Mouse (Mus musculus): Measurements from ENCODE around the gene Hist1h4m. TPM values are rescaled to one million over a fixed set of nuclear protein-coding genes. Genes with fewer than 3 reads are reported as not detected.
A peak's percentile ranks its signal among the peaks of the same experiment; 100 is the strongest.
"Not testable (repeated sequence)": the region's sequence is repeated elsewhere in the genome, so short reads cannot be mapped to it uniquely, and the experiment has no call there.

Gene Hist1h4m
- total and polyA plus RNA-seq, 3 experiments: 1.6 to 18.2 (median 12.8) TPM

DNA sequence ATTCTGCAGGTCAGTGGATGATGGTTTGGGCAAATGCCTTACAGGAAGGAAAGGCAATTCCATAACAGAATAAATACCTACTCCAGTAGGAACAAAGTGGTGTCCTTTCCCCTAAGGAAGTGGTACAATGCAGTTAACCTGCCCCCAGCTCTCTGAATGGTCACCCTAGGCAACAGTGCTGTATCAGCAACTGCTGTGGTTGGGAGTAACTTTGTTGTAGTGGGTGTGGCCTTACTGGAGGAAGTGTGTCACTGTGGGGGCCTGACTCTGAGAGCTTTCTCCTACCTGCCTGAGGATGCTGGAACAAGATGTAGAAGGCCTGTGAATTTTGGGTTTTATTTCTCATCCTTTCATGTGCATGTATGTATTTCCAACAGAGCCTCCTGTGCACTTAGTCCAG is 34.8 kb downstream of the Hist1h4m start:
- not testable (repeated sequence) for DNase-seq (ENCODE audit: extremely low read depth)

DNA sequence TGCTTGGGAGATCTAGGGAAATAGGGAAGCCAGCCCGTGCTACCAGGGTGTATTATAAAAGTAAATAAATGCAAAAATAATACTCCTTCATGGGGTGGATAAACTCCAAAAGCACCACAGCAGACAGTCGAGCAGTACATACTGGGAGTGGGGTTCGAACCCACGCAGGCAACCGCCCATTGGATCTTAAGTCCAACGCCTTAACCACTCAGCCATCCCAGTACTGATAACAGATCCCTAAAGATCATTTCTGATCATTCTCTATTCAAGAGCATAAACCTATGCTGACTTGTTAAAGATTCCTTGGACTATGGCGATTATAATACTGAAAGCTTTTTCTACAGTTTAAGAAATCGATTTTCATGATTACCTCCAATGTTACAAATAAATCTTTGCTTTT is 36.3 kb downstream of the Hist1h4m start:
- TF ChIP-seq ZC3H11A (IDR thresholded peaks at IDR 0.05; ENCODE audit: low read depth, low read length): no peak
- no peak for TF ChIP-seq NELFE (IDR thresholded peaks at IDR 0.05; ENCODE audit: low read depth, low read length)
- no peak for TF ChIP-seq POLR2AphosphoS2 (IDR thresholded peaks at IDR 0.05; ENCODE audit: low read depth, low read length)
- peak; percentile 38; the same call in 1 of the 2 replicates for TF ChIP-seq NRF1 (IDR thresholded peaks at IDR 0.05; ENCODE audit: low read depth, low read length)
- TF ChIP-seq ZKSCAN1 (IDR thresholded peaks at IDR 0.05; ENCODE audit: borderline replicate concordance, low read depth, low read length): no peak
- peak; percentile 90 for TF ChIP-seq ELF1 (IDR thresholded peaks at IDR 0.05; ENCODE audit: low read depth, low read length)
- no peak for TF ChIP-seq PAX5 (IDR thresholded peaks at IDR 0.05; ENCODE audit: low read length)
- TF ChIP-seq UBTF (IDR thresholded peaks at IDR 0.05; ENCODE audit: low read depth, low read length): no peak
- TF ChIP-seq HCFC1 (IDR thresholded peaks at IDR 0.05; ENCODE audit: low read depth, low read length): no peak
- no peak for TF ChIP-seq CHD2 (IDR thresholded peaks at IDR 0.05; ENCODE audit: low read length)
- no peak for TF ChIP-seq MAZ (IDR thresholded peaks at IDR 0.05; ENCODE audit: low read depth, low read length)
- TF ChIP-seq ETS1 (conservative IDR thresholded peaks at IDR 0.05; ENCODE audit: low read depth, low read length): no peak
- no peak for TF ChIP-seq GABPA (IDR thresholded peaks at IDR 0.05; ENCODE audit: insufficient replicate concordance, low read depth, low read length)
- no peak for TF ChIP-seq CHD1 (IDR thresholded peaks at IDR 0.05; ENCODE audit: low read depth, low read length)
- no peak for TF ChIP-seq RAD21 (IDR thresholded peaks at IDR 0.05; ENCODE audit: low read depth, low read length)
- no peak for TF ChIP-seq EP300 (IDR thresholded peaks at IDR 0.05; ENCODE audit: low read length)
- no peak for TF ChIP-seq CTCF (conservative IDR thresholded peaks at IDR 0.05 in 1 of 2, IDR thresholded peaks at IDR 0.05 in 1 of 2; ENCODE audit: low read depth in 2 of 2, low read length in 2 of 2)
- no peak for TF ChIP-seq TCF12 (IDR thresholded peaks at IDR 0.05; ENCODE audit: low read depth, low read length)
- no peak for TF ChIP-seq POLR2A (IDR thresholded peaks at IDR 0.05; ENCODE audit: low read depth, low read length)
- peak; percentile 95 for TF ChIP-seq MAFK (IDR thresholded peaks at IDR 0.05; ENCODE audit: insufficient replicate concordance, low read length)
- no peak for TF ChIP-seq SIN3A (IDR thresholded peaks at IDR 0.05; ENCODE audit: low read length)
- no peak for TF ChIP-seq RCOR1 (conservative IDR thresholded peaks at IDR 0.05; ENCODE audit: low read depth, low read length)
- 0 out of 2 replicates have a peak, but pooled peaks have one; percentile 72 for TF ChIP-seq E2F4 (IDR thresholded peaks at IDR 0.05; ENCODE audit: insufficient replicate concordance, low read depth, low read length)
- no peak for TF ChIP-seq JUND (conservative IDR thresholded peaks at IDR 0.05; ENCODE audit: low read depth, low read length)
- no peak for TF ChIP-seq USF2 (conservative IDR thresholded peaks at IDR 0.05; ENCODE audit: low read depth, low read length)
- peak; percentile 99 for TF ChIP-seq TBP (conservative IDR thresholded peaks at IDR 0.05; ENCODE audit: low read depth, low read length)
- 0 out of 2 replicates have a peak, but pooled peaks have one; percentile 58 for TF ChIP-seq KAT2A (IDR thresholded peaks at IDR 0.05; ENCODE audit: insufficient replicate concordance, low read length)
- no peak for TF ChIP-seq MEF2A (IDR thresholded peaks at IDR 0.05; ENCODE audit: borderline replicate concordance, low read depth, low read length)
- no peak for TF ChIP-seq ZNF384 (IDR thresholded peaks at IDR 0.05; ENCODE audit: low read depth, low read length)
- no peak for TF ChIP-seq MAX (IDR thresholded peaks at IDR 0.05; ENCODE audit: low read length)
- TF ChIP-seq USF1 (IDR thresholded peaks at IDR 0.05; ENCODE audit: low read depth, low read length): no peak
- TF ChIP-seq MYC (IDR thresholded peaks at IDR 0.05; ENCODE audit: low read depth, low read length): no peak
- no peak for TF ChIP-seq SMC3 (IDR thresholded peaks at IDR 0.05; ENCODE audit: low read depth, low read length)
- no peak for TF ChIP-seq IRF4 (IDR thresholded peaks at IDR 0.05; ENCODE audit: low read depth, low read length)
- peak; percentile 85 for DNase-seq (ENCODE audit: extremely low read depth)
- H3K27me3 ChIP-seq (replicated peaks): no peaks in the 10 kb centered on the region
- no peak overlapping the region for H3K4me3 ChIP-seq (replicated peaks in 1 of 3; ENCODE audit: low read depth in 2 of 3, low read length in 2 of 3, poor library complexity in 1 of 3)
- no peak overlapping the region; the same call in 1 of the 2 replicates for H3K4me2 ChIP-seq (ENCODE audit: insufficient read depth, low read depth, poor library complexity, severe bottlenecking)
- H3K36me3 ChIP-seq (replicated peaks in 1 of 2; ENCODE audit: control insufficient read depth in 1 of 2, insufficient read depth in 1 of 2, low read length in 1 of 2): no peaks in the 10 kb centered on the region
- H3K4me1 ChIP-seq (ENCODE audit: control insufficient read depth in 1 of 2, insufficient read depth in 2 of 2): peaks cover 0 to 14% of the 10 kb centered on the region in 2 experiments; a peak in 3 of 4 replicates
- H3K9ac ChIP-seq (ENCODE audit: insufficient read depth, low read depth): no peak overlapping the region
- no peaks in the 10 kb centered on the region for H3K79me2 ChIP-seq (replicated peaks; ENCODE audit: control insufficient read depth, extremely low read depth, insufficient read depth, poor library complexity, severe bottlenecking)
- H3K27ac ChIP-seq (ENCODE audit: insufficient read depth, low read depth): no peak overlapping the region
- in situ Hi-C loops (cut with MboI; ENCODE audit: low pct_ligation_motif_present, low pct_unique_long_range_greater_than_20kb, low sequenced_read_pairs) (no loop called here), dilution Hi-C loops (cut with MboI; ENCODE audit: extremely low pct_ligation_motif_present, extremely low pct_unique_long_range_greater_than_20kb, low sequenced_read_pairs) (no loop called here)
- no peaks in the 10 kb centered on the region for H3K9me3 ChIP-seq (replicated peaks; ENCODE audit: low read length)

More for the DNA sequence above, 34.8 kb downstream of the Hist1h4m start:
- H3K9me3 ChIP-seq (replicated peaks; ENCODE audit: low read length); H3K79me2 ChIP-seq (replicated peaks; ENCODE audit: control insufficient read depth, extremely low read depth, insufficient read depth, poor library complexity, severe bottlenecking); H3K4me3 ChIP-seq (replicated peaks in 1 of 3; ENCODE audit: low read depth in 2 of 3, low read length in 2 of 3, poor library complexity in 1 of 3); dilution Hi-C loops (cut with MboI; ENCODE audit: extremely low pct_ligation_motif_present, extremely low pct_unique_long_range_greater_than_20kb, low sequenced_read_pairs); H3K27ac ChIP-seq (ENCODE audit: insufficient read depth, low read depth); in situ Hi-C loops (cut with MboI; ENCODE audit: low pct_ligation_motif_present, low pct_unique_long_range_greater_than_20kb, low sequenced_read_pairs); H3K36me3 ChIP-seq (replicated peaks in 1 of 2; ENCODE audit: control insufficient read depth in 1 of 2, insufficient read depth in 1 of 2, low read length in 1 of 2); H3K4me1 ChIP-seq (ENCODE audit: control insufficient read depth in 1 of 2, insufficient read depth in 2 of 2); H3K9ac ChIP-seq (ENCODE audit: insufficient read depth, low read depth); H3K27me3 ChIP-seq (replicated peaks); H3K4me2 ChIP-seq (ENCODE audit: insufficient read depth, low read depth, poor library complexity, severe bottlenecking): not testable (repeated sequence)
